Mouse (Mus musculus) fat pad, adult 2 months (tissue): ENCODE results near the gene Prx.

Experiments
- DNase-seq: peaks from one replicate; pipeline ENCODE4 v3.0.0-alpha.2; 2011; ENCODE audit warnings: low read depth, low spot score; ENCODE audit errors: extremely low read depth

The Prx gene

GRCm38 (mm10) chr7:27552931-27553513, 53.9 kb downstream of the Prx start, which contains the start of the genes Pld3 and 2310022A10Rik:
Pld3 (minus strand) TSS chr7:27553218.
2310022A10Rik (plus strand) TSS chr7:27553233.
- DNase-seq: peak; percentile 84

GRCm38 (mm10) chr7:27560291-27560887, 61.3 kb downstream of the Prx start:
- no peak for DNase-seq

- DNase-seq: no peak
These were observed 61.9 kb downstream of the Prx start for GRCm38 (mm10) chr7:27560978-27561377.
